Mouse (Mus musculus): ENCODE data around the gene Clec18a.
A peak's percentile ranks its signal among the peaks of the same experiment; 100 is the strongest.
"Not testable (repeated sequence)": the region's sequence is repeated elsewhere in the genome, so short reads cannot be mapped to it uniquely, and the experiment has no call there.

Clec18a gene

DNA sequence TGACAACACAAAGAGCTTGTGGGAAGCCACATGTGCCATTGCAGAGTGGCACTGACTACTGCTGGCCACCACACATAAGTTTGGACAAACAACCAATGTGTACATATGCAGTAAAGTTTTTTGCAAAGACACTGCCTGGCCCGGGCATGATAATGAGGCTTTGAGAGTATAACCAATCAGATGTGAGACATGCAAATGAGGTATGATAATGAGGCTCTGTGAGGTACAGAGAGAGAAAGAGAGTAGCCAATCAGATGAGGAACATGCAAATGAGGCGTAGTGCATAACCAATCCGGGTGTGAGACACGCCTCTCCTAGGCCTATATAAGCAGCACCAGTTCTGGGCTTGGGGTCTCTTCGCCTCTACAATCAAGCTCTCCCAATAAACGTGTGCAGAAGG, at the start of gene Clec18a:
Gene Clec18a (minus strand): TSS at position 101 of the 400 bp plus-strand sequence.
- not testable (repeated sequence) for DNase-seq (ENCODE audit: low spot score)

DNA sequence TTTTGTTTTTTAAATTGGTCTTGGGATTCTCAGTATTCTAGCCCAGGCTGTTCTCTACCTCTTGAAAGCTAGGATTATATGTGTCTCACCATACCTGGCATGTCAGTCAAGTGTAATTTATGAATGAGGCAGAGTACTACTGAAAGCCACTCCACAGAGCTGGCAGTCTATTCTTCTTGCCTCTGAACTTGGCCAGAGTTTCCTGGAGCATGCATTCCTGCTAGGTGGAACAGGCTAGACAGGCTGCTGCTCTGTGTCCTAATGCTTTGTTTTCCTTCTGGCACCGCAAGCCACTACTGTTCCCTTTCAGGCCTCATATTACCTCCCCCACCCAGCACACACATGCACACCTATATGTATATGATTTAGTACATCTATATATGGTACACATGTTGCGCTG, 38.5 kb upstream of the Clec18a start:
- peak; percentile 3 for DNase-seq (ENCODE audit: low spot score)

DNA sequence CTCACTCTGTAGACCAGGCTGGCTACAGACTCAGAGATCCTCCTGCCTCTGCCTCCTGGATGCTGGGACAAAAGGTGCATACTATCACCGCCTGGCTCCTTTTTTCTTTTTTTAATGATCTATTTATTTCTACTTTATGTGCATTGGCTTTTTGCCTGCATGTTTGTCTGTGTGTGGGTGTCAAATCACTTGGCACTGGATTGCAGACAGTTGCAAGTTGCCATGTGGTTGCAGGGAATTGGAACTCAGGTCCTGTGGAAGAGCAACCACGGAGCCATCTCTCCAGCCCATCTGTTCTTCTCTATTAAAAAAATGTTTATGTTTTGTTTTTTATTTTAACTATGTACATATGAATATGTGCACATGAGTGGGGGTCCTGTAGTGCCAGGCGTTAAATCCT, 27.3 kb upstream of the Clec18a start:
- no peak for DNase-seq (ENCODE audit: low spot score)

DNA sequence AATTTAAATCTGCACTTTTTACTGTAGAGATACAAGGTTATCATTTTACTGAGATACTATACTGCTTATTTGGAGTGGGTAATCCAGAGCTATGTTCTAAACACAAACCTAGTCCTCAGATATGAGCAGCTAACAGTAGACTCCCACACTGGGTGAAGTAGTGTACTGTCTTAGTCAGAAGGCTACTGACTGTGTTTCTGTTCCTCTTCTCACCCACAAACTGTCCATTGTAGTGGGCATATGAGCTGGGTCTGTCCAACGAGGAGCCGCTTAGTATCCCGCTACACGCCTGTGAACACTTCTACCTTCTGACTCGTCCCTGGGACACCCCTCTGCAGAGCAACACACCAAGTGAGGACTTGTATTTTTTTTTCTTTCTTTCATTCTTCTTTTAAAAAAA, 22.7 kb upstream of the Clec18a start:
- no peak for DNase-seq (ENCODE audit: low spot score)

DNA sequence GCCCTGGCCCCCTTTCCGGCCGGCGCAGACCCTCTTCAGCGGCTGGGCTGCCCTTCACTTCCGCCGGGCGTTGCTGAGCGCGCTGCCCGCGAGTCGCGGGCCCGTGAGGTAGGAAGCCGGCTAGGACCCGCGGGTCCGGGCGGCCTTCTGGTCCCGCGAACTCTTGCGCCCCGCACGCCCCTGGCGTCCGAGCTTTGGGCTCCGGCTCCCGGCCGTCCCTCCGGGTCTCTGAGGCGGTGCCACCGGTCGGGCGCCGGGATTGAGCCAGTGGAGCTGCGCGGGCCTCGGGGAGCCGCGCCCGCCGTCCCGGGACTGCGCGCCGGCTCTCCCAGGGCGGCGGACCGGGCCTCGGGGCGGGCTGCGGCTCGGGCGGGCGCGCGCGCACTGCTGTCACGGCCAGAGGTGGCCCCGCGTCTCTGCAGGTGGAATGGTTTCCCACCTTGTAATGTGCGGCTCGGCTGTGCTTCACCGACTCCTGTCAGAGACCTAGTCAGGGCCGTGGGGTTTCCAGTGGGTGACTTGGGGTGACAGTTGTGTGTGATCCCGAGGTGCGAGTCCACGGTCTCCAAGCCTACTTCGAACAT, 2.6 kb upstream of the Clec18a start:
- not testable (repeated sequence) for DNase-seq (ENCODE audit: low spot score)

DNA sequence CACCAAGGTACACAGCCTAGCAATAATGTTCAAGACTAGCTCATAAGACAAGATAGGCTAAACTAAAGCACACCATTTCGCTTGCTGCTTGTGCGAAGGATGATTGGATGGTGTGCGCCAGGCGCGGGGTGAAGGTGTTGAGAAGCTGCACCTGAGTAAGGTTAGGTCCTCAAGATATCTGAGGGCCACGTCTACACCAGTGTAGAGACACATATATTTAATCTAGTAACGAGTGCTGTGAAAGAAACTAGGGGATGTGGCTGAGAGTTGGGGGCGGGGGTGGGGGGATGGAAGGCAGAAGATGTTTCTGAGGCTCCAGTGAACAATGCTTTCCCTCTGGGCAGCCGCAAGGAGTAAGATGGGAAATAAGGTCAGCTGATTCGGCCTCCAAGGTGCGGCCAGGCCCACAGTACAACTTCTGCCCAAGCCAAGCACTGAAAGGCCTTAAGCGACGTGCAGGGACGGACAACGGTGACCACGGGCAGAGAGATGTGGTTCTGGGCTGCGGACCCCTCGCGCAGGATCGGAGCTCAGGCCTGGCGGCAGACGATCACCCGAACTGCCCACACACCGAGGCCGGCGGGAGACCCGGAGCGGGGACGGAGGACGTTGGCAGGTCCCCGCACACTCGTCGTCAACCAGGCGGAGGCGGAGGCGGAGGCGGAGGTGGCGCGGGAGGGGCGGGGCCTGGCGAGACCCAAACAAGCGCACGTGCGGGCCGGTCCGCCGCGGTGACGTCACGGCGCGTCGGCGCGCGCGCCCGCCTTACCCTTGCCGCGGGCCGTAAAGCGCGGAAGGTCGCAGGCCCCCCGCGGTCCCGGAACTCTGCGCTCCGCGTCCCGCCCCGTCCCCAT, 1.9 kb upstream of the Clec18a start, which contains the start of gene Pdpr:
Gene Pdpr (plus strand): TSS at position 766 of the 854 bp plus-strand sequence.
- DNase-seq (ENCODE audit: low spot score), result peak; percentile 93

DNA sequence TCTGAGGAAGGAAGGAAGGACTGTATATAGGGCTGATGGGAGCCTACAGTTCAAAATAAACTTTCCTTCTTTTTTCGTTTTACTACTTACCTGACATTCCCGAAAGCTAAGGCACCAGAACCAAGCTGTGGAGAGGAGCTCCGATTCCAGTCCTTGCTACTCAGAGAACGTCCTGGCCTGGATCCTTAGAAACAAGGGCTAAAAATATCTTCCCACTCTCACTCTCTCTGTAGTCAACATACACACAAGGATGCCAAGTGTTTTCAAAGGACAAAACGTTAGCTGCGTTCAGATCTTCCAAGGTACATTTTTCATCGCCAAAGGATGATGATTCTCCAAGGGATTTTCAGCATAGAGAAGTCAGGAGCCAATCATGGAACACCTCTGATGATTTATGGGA, 520 bp downstream of the Clec18a start:
- DNase-seq (ENCODE audit: low spot score), result no peak

DNA sequence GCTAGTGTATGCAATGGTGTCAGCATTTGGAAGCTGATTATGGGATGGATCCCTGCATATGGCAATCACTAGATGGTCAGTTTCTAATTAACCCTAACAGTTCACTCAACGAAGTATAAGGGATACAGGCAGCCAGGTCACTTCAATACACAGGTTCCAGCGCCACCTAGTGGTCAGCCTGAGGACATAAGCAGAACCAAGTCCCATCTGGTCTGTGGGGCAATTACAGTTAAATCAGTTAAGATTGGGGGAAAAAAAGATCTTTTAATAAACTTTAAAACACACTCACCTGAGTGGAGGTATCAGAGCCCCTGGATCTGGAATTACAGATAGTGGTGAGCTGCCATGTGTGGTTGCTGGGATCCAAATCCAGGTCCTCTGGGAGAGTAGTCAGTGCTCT, 2.1 kb downstream of the Clec18a start:
- DNase-seq (ENCODE audit: low spot score), result peak; percentile 67

DNA sequence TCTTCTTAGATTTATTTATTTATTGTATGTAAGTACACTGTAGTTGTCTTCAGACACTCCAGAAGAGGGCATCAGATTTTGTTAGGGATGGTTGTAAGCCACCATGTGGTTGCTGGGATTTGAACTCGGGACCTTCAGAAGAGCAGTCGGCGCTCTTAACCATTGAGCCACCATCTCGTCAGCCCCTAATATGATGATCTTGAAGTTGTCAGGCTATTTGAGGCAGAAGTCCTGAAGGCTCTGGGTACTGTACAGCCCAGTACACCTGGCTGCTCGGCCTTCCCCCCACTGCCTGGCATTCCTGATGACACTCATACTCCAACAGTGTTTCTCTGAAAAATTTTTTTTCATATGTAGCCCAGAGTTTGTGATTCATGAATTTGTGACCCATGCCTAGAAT, 8.3 kb downstream of the Clec18a start:
- not testable (repeated sequence) for DNase-seq (ENCODE audit: low spot score)

DNA sequence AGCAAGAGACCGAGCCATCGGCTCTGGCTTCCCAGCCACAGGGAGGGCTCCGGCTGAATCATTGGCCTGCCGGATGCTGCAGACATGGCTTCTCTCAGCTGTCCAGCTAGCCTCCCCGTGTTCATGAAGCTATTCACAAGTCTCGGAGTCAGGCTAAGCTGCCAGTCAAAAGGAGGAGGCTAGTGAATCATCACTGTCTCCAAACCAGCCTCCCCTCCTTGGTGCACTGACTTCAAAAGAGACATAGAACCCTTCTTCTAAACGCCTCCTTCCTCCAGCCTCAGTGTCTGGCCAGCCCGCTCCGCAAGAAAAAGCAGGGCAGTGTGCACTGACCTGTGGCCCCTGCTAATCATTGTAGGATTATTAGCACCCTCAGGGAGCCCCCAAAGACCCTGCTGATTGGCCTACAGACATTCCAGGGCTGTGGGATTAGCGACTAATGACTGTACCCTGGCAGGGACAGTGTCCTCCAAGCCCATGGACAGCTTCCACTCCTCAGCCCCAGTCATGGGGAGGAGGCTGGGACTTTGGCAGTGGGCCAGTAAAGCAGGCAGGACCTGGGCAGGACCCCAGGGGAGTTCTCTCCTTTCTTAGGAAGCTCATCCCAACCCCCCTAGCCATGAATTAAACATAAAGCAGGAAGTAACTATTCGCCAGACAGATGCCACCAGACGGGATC, 10.5 kb downstream of the Clec18a start:
- DNase-seq (ENCODE audit: low spot score), result no peak

DNA sequence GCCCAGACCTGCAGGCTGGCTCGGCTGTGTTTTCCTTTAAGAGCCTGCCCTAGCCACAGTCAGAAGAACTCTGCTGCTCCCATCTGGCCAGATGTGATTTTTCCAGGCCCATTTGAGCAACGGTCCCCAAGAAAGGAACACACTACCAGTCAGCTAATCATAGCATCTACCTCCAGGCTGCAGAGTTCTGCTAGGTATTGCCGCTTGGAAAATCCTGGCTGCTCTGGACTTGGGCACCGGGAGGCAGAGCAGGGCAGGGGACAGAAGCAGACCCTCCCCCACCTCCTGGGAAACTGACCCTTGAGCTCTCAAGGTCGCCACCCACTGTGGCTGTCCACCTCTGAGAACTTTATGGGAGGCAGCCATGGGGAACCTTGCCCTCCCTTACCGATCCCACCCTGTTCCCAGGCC, 12.4 kb downstream of the Clec18a start:
- DNase-seq (ENCODE audit: low spot score), result no peak

DNA sequence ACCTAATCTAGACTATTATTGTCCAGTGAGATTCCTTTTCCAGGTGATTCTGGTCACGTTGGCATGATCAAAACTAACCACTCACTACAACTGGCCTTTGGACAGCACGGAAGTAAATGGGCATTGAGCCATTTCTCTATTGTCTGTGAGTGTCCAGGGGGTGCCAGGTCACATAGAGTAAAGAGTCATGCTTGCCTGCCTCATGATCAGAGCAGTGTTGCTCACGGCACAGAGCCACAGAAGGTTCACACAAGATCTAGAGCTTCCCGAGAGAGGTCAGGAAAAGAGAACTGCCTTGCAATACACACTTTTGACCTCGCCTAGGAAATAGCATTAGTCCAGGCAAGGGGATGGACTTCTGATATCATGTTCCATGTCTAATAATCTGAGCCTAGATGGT, 12.8 kb downstream of the Clec18a start:
- no peak for DNase-seq (ENCODE audit: low spot score)

DNA sequence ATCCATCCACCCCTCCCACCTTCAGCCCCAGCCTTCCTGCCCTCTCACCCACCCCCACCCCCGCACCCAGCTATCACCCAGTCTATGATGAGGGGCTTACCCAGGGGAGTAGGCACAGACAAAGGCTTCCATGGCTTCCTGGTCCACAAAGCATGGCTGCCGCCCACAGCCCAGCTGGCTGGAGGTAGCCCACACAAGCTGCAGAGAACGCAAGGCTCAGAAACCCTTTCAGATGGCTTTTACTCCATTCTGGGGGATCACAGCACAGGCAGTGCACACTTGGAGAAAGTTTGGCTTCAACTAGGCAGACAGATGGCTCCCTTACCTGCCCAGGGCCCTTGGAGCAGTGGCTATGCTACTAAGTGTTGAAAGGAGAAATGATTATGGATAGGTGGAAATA, 16.3 kb downstream of the Clec18a start:
- no peak for DNase-seq (ENCODE audit: low spot score)

DNA sequence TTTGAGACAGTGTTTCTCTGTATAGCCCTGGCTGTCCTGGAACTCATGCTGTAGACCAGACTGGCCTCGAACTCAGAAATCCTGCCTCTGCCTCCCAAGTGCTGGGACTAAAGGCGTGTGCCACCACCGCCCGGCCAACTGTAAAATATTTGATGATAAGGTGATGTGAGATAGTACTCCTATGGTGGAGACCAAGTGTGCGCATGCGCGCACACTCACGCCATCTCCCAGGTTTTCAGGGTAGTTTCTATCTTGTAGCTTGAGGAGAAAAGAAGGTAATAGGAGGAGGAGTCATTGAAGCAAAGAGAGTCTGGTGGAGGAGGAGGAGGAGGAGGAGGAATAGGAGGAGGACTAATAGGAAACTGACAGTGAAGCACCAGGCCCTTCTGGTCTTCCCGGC, 23.6 kb downstream of the Clec18a start:
- not testable (repeated sequence) for DNase-seq (ENCODE audit: low spot score)

DNA sequence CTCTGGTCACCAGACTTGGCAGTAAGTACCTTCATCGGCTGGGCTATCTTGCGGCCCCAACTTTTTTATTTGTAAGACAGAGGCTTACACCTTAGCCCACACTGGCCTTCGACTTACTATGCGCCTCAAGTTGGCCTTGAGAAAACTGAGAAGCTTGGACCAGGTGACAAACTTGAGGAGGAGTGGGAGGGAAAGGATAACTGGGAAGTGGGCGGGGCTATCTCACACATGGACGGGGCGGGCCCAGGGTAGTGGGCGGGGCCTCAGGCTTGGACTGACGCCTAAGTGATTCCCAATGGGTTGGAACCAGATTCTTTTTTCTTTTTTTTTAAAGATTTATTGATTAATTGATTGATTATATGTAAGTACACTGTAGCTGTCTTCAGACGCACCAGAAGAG, 24.8 kb downstream of the Clec18a start:
- no peak for DNase-seq (ENCODE audit: low spot score)

DNA sequence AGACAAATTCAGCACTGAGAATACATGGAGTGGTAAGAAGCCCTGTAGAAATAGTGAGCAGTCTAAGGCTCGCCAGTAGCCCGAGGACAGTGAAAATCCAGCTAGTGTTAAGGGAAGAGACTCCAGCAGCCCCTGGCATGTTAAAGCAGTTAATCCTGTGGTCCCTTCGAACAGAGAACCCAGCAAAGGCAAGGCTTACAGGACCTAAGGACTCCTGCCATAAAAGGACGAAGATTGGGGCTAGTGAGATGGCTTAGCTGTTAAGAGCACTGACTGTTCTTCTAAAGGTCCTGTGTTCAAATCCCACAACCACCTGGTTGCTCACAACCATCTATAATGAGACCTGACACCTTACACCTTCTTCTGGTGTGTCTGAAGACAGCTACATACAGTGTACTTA, 25.9 kb downstream of the Clec18a start:
- DNase-seq (ENCODE audit: low spot score), result no peak

DNA sequence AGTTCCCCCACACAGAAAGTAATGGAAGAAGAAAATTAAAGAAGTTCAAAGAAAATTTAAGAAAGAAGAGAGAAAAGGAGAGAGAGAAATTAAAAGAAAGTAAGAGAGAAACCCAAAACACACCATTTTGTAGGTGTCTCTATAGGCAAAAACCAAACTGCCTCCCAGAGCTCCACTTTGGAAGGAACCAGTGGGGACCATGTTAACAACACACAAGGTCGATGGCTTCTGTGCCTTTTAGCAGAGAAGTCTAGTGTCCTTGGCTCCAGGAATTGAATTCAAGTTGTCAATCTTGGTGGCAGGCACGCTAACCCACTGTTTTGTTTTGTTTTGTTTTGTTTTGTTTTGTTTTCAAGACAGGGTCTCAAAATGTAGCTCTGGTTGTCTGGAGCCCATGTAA, 29.3 kb downstream of the Clec18a start:
- no peak for DNase-seq (ENCODE audit: low spot score)

DNA sequence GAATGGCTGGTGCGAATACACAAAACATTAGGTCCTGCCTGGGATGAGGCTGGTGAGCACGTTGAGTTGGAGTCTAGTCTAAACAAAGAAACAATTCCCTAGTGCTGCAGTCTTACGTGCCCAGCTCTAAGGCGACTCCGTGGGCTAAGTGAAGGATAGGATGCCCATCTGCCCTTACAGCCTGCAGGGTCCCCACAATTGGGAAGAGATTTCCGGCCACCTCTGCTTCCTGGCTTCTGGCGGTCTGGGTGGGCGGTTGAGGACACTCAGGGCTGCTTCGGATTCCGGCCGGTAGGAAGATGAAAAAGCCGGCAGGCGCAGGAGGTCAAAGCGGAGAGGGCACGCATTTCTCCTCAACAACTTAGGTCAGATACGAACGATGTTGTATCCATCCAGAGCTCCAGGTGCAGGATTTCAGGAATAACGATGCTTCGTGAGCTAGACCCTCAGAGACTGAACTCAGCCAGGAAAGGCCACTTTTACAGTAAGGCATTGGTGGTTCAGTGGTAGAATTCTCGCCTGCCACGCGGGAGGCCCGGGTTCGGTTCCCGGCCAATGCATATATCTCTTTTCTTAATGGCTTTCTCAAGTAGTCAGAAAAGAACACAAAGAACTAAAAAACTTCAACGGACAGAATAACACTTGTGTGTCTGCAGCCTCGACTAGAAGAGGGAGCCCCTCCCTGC, 30.0 kb downstream of the Clec18a start:
- peak; percentile 86 for DNase-seq (ENCODE audit: low spot score)

DNA sequence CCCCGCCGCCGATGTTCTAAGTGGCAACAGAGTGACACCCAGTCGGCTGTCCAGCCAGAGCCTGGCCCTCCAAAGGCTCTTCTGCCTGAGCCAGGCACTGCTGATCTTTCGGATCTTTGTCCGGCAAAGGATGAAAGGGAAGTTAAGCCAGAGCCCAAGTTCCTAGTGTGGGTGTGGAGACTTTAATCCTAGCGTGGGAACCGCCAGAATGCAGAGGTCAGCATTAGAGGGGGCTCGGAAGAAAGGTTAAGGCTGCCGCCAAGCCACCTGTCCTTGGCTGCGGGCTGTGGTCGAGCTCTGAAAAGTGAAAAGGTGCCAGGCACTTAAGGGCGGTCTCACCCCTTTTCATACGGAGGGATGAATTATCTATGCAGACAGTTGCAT, 30.5 kb downstream of the Clec18a start:
- DNase-seq (ENCODE audit: low spot score), result no peak

DNA sequence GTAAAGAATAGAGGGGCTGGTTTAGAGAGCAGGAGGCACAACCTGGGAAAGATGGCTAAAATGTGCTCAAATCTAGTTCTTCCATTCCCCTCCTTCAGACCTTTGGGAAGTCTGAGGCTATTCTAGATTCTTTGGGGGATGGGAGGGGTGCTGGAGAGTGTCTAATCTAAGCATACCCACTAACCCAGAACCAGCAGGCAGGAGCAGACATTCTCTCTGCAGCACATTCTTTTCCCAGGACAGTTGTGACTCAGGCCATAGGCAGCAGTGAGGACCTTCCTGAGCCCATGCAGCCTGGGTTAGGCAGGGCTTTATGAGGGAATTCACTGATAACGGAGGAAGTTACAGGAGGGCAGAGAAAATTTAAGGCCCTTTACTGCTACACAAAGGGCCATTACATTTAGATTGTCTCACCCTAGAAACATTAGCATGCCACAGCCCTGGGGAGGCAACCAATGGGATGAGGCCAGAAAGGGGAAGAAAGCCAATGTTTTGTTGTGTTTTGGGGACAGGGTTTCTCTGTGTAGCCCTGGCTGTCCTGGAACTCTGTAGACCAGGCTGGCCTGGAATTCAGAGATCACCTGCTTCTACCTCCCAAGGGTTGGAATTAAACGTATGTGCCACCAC, 33.2 kb downstream of the Clec18a start:
- no peak for DNase-seq (ENCODE audit: low spot score)

DNA sequence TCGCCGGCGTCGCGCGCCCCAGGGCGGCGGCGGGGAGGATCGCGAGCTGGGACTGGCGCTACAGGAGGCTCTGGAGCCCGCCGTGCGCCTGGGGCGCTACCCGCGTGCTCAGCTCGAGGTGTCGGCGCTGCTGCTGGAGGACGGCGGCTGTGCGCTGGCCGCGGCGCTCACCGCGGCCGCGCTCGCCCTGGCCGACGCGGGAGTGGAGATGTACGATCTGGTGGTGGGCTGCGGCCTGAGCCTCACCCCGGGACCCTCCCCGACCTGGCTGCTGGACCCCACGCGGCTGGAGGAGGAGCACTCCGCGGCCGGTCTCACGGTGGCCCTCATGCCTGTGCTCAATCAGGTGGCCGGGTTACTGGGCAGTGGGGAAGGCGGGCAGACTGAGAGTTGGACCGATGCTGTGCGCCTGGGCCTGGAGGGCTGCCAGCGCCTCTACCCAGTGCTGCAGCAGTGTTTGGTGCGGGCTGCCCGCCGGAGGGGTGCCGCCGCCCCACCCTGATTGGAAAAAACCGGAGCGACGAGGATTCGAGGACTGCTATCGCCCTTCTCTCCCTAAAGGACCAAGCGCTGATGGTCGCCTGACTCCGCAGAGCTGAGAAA, 35.4 kb downstream of the Clec18a start:
- DNase-seq (ENCODE audit: low spot score), result no peak
